Mouse (Mus musculus): ENCODE results near the gene Fbxl18.

DNA sequence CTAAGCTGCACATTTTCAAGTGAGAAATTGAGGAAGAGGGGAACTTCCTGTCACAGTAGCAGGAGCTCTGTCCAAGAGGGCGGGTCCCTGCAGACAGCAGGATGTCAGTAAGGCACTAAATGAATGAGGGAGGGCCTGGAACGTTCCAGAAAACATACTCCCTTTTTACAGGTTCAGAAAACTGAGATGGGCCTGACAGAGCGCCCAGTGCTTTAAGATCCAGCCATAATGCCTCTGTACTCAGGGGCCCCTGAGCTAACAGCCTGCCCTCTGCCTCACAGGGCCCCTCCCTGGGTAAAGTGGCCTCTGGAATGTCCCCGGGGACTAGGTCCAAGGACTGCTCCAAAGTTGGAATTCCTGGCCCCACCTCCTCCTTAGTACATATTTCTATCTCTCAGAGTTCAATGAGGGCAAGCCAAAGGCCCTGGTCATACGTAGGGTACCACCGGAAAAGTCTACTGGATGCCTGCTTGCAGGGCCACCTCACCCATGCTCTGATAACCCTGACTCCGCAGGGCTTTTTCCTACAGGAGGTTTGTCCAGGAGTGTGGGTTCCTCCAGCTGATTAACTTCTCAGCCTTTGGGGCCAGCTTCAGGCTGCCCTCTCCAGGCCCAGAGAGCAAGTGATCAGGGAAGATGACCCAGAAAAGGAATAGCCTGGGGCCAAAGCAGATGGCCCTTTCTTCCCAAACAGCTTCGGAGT lies 14.5 kb upstream of the Fbxl18 start:
- TF ChIP-seq USF1 (IDR thresholded peaks at IDR 0.05; ENCODE audit: low read depth): no peak
- TF ChIP-seq CTCF (IDR thresholded peaks at IDR 0.05; ENCODE audit: control insufficient read depth, insufficient read depth, insufficient read length): no peak
- TF ChIP-seq MAX (IDR thresholded peaks at IDR 0.05): no peak
- TF ChIP-seq FOSL1 (IDR thresholded peaks at IDR 0.05; ENCODE audit: insufficient read depth, low read length, poor library complexity, severe bottlenecking): no peak
- TF ChIP-seq MYOD1 (IDR thresholded peaks at IDR 0.05; ENCODE audit: control insufficient read depth, insufficient read length, low read depth): no peak

All from C2C12 (cell line).